Mouse (Mus musculus) kidney, postnatal 10 days (tissue): ENCODE data around the gene Dnajc22.
A peak's percentile ranks its signal among the peaks of the same experiment; 100 is the strongest.

Source experiments
- DNase-seq: peaks from one replicate; pipeline ENCODE4 v3.0.0; 2021; ENCODE audit warnings: mixed read lengths

Gene Dnajc22

GRCm38 (mm10) chr15:99116539-99116938, 23.6 kb downstream of the Dnajc22 start:
- DNase-seq = peak; percentile 45

DNA sequence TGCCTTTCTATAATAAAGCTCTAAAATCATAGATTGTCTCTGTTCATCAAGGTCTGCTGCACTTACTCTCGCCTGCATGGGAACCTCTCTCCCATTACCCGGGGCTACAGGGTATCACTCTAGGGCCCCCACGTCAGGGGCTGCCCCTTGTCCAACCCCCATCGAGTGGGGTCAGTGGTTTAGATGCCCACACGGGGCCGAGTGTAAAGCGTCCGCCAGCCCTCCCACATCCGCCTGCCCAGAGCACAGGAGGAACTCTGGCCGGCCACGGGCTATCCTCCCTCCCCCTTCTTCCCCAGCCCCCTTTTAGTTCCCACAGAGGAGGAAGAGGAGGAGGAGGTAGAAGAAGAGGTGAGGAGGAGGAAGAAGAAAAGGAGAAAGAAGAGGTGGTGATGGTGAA, 27.8 kb downstream of the Dnajc22 start:
- no peak for DNase-seq

GRCm38 (mm10) chr15:99122642-99123041, 29.7 kb downstream of the Dnajc22 start:
- DNase-seq = no peak

DNA sequence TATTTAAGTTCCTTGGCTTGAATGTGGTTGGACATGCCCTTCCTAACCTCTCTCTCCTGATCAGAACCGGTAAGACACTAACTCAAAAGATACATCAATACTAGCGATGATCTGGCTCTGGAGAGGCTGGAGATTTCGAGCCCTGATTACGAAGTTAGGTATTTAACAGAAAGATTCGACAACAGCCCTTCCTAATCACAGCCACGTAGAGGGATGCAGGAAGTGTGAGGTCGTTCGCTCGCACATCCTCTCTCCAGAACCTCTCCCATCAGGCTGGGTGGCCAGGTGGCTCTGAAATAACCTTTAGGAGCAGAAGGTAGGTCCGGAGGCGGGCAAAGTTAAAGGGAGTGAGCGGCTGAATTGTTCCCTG, 32.7 kb downstream of the Dnajc22 start, which contains the start of gene Spats2:
Spats2 (plus strand) TSS at position 206 of the 370 bp plus-strand sequence.
- DNase-seq = no peak

DNA sequence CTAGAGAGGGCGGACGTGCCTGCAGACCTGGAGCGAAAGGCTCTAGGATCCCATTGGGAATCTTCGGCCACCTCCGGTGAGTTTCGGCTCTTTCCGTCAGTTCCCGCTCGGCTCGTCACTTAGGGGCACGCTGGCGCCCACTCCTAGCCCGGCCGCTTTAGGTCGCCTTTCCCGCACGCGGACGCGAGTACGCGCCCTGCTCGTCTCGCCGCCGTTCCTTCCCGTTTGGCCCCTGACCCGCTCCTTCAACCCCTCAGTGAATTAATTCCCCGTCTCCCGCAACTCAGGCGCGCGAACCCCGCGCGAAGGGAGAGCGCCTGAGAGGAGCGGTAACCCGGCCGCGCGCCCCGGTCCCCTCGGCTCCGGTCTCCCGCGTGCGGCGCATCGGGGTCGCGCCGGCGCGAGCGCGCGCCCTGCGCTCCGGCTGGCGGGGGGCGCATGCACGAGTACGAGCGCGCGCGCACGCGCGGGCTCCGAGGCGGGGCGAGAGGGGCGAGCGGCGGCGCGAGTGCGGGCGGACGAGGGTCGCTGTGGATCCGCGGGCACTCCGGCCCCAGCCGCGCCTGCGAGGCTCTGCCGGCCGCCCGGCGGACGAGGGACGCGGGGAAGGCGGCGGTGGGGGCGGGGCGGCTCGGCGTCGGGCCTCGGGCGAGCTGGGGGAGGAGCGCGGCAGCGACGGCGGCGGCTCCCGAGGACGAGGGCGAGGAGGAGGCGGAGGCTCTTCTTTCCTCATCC, 33.3 kb downstream of the Dnajc22 start:
- DNase-seq = peak; percentile 95

DNA sequence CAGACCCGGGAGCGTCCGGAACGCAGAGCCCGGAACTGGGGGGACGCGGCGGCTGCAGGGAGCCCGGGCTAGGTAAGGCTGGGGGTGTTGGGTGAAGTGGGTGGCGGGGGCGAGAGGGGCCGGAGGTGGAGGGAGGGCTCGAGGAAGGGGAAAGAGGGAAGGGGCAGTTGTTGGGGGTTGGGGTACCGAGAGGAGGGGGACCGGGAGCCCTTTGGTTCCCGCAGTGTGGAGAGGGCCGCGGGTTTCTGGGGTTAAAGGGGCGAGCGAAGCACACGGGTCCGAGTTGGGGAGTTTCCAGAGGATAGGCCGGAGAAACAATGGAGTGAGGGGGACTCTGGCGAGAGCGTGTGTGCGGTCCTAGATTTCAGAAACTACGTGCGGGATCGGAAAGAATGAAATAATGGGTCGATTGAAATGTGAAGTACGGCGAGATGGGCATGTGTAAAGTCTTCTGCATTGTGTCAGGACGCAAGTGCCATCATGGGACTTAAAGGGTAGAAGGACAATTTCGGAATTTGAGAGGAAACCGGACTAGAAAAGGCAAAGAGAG, 33.9 kb downstream of the Dnajc22 start:
- no peak for DNase-seq

DNA sequence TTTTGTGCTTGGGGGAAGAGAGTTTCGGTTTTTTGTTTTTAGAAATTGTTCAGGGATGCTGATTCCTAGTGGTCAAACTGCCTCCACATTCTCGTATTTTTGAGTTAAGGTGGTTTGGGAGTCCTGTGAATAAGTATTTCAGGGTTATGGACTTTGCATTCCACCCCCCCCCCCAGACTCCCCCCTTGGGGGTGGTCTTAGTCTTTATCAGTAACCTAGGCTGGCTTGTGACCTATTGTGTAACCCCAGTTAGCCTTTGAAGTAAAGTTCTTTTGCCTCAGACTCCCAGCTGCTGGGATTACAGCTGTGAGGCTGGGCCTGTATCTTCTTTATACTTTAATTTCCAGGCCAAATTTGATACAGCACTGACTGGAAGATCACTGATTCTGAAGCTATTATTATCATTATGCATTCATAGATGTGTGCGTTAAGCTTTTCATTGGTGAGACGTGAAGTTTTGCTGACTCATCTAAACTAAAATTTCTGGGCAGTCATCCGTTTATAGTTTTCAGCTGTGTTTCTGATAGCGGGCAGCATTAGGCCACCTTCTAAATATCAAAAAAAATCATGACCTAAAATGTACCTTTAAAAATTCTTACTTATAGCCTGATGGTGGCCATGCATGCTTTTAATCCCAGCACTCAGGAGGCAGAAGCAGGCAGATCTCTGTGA, 35.0 kb downstream of the Dnajc22 start:
- no peak for DNase-seq

GRCm38 (mm10) chr15:99129441-99129840, 36.5 kb downstream of the Dnajc22 start:
- DNase-seq = no peak

DNA sequence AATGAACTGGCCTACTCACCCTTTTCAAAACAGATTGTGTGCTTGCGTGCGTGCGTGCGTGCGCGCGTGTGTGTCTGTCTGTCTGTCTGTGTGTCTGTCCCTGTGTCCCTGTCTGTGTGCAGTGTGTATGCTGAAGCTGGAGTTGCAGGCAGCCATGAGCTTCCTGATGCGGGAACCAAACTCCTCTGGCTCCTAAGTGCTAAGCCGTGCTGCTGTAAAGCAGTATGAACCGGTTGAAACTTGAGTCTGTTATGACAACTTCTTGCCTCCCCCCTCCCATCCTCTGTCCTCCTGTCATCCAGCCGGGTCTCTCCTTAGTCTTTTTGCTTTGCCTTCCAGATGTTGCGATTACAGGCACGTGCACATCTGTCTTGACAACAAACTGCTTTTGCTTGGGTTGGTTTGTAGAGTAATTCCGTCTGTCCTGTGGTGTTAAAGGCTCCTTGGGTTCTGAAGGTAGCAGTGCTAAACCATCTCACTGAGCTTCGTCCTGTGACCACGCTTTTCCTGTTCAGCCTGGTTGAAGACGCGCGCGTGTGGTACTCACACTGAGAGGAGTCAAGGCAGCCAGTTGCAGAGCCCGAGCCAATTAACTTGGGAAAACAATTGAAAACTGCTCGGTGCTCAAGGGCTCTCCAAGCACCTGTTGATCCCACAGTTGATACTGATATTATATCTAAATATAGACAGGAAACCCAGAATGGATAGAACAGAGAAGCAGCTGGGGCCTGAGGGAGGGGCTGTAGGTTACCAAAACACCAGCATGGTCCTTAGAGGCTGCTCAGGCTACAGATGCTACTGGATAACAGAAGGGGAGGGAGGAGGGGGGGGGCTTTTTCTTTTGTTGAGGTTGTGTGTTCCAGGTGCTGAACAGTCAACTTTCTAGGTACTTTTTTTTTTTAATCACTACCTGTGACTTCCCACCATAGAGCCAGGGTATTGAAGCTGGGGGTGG, 37.3 kb downstream of the Dnajc22 start:
- DNase-seq = no peak

DNA sequence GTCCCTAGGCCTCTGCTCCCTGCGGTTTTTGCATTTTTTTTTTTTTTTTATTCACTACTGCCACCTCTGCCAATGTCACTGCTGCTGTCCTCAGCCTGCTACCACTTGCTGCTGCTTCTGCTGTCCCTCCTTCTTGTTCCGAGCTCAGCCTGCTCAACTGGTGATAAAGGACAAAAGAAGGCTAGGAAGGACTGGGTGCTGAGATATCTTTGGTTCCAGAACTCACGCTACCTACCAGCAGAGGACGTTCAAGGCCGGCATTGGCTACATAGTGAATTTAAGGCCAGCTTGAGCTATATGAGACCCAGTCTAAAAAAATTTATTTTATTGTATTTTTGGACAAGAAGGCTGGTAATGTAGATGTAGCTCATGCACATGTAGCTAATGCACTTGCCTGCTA, 45.4 kb downstream of the Dnajc22 start:
- DNase-seq = no peak

DNA sequence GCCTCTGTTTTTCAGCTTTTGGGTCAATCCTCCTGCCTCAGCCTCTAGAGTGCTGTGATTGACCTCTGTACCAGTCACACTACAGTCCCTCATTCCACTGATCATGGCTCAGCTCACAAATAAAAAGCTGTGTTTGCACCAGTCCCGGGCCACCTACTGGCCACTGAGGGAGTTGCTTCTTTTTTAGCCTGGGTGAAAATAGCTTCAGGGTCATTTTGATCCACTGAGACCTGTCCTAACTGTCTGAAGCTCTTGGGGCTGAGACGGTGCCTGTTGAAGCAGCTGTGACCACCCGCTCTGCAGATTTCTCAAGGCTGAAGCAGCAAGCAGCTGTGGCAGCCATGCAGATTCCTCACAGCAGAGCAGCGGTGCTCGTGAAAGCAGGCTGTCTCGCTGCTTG, 46.7 kb downstream of the Dnajc22 start:
- DNase-seq = peak; percentile 66

- DNase-seq = no peak
Measured at GRCm38 (mm10) chr15:99150516-99150915, 57.5 kb downstream of the Dnajc22 start.

GRCm38 (mm10) chr15:99151324-99151723, 58.4 kb downstream of the Dnajc22 start:
- DNase-seq = no peak

DNA sequence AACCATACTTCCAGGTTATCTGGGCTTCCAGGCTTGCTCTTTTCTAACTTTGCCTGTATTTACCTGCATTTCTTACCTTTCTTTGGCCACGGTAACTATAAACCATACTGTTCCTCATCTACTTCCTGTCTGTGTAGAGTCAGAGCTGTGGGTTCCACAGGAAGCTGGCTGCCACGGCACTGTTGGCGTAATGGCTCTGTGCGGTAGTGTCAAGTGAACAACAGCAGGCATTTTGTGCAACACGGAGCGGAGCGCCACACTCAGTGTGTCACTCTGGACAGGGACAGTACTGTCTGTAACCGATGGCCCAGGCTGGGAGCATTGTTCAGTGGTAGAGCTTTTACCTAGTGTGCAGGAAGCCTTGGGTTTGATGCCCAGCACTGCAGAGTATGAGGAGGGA, 60.5 kb downstream of the Dnajc22 start:
- DNase-seq = no peak
